Mouse (Mus musculus) heart, embryonic 13.5 days (tissue): ENCODE data around the gene Ptger2. TPM values are rescaled to one million over a fixed set of nuclear protein-coding genes. Genes with fewer than 3 reads are reported as not detected.
A peak's percentile ranks its signal among the peaks of the same experiment; 100 is the strongest.

Experiments used
- ATAC-seq: fragments of 200-750 bp; cut with Nextera tagmentation; 2 replicates; pipeline ENCODE4 v1.8.0; 2017; ENCODE audit warnings: moderate TSS enrichment; ENCODE audit not compliant: insufficient number of reproducible peaks, low FRiP score, low TSS enrichment; ENCODE audit errors: extremely low read depth
- H3K27ac ChIP-seq: fragments of 300-500 bp; sonication (generic); replicated peaks from 2 replicates; pipeline ENCODE4 v1.5.1; 2015; ENCODE audit warnings: moderate library complexity, mild to moderate bottlenecking, inconsistent platforms
- H3K27me3 ChIP-seq: fragments of 300-500 bp; sonication (generic); replicated peaks from 2 replicates; pipeline ENCODE4 v1.6.1; 2015; ENCODE audit warnings: mild to moderate bottlenecking, inconsistent platforms
- H3K36me3 ChIP-seq: fragments of 300-500 bp; sonication (generic); 2 replicates; pipeline ENCODE4 v1.6.1; 2015; ENCODE audit warnings: mild to moderate bottlenecking, inconsistent platforms
- H3K4me1 ChIP-seq: fragments of 300-500 bp; sonication (generic); 2 replicates; pipeline ENCODE4 v1.6.1; 2015; ENCODE audit warnings: inconsistent platforms
- H3K4me2 ChIP-seq: fragments of 300-500 bp; sonication (generic); 2 replicates; pipeline ENCODE4 v1.6.1; 2015; ENCODE audit warnings: inconsistent platforms, mild to moderate bottlenecking, moderate library complexity
- H3K4me3 ChIP-seq: fragments of 300-500 bp; sonication (generic); 2 replicates; pipeline ENCODE4 v1.5.1; 2015; ENCODE audit warnings: moderate library complexity, mild to moderate bottlenecking, inconsistent platforms
- H3K9ac ChIP-seq: fragments of 300-500 bp; sonication (generic); 2 replicates; pipeline ENCODE4 v1.6.1; 2015; ENCODE audit warnings: inconsistent platforms, mild to moderate bottlenecking, moderate library complexity
- H3K9me3 ChIP-seq: fragments of 300-500 bp; sonication (generic); 2 replicates; pipeline ENCODE4 v1.6.1; 2016; ENCODE audit warnings: inconsistent platforms
- WGBS: fragments of 180-500 bp; shearing (Covaris S2); methylation state at CpG from one replicate; pipeline ENCODE4 v1.1.7; 2015; ENCODE audit warnings: mixed read lengths; 5-methylcytosine and 5-hydroxymethylcytosine counted together
- microRNA counts: library from miRNA; unstranded; fragments of <30 nt; microRNA quantifications from one replicate; lab custom pipeline; 2016
- microRNA-seq: library from miRNA; unstranded; fragments of <30 nt; microRNA quantifications from one replicate; pipeline ENCODE4, GENCODE M21; 2016
- polyA plus RNA-seq: library from polyadenylated mRNA; unstranded; fragments of >200 nt; fragmentation: Nextera tagmentation; extraction: Ambion mirVana; gene quantifications from 2 replicates; pipeline ENCODE4 v1.2.1, GENCODE M21; 2015

Gene Ptger2
- polyA plus RNA-seq, 1 experiment from 2014 or later = 0.12 TPM

GRCm38 (mm10) chr14:45049689-45050418 lies 61.9 kb downstream of the Ptger2 start:
- WGBS = 60% methylated on average over 7 of the region's 7 CpGs
- peak overlapping the region; percentile 39 for H3K27ac ChIP-seq

GRCm38 (mm10) chr14:45050419-45050776 lies 62.4 kb downstream of the Ptger2 start:
- Histone ChIP-seq H3K9me3 (no peaks in the 10 kb centered on the region), H3K27ac (peak overlapping the region; percentile 39; the same call in 1 of the 2 replicates), H3K9ac (no peak overlapping the region), H3K4me3 (no peak overlapping the region), H3K27me3 (no peaks in the 10 kb centered on the region), H3K36me3 (no peaks in the 10 kb centered on the region), H3K4me2 (no peak overlapping the region), H3K4me1 (peaks cover 10% of the 10 kb centered on the region; the same call in 1 of the 2 replicates)
- WGBS = 65% methylated on average over 1 of the region's 1 CpGs
- no peak for ATAC-seq

More at GRCm38 (mm10) chr14:45049689-45050418, 61.9 kb downstream of the Ptger2 start:
- H3K9ac ChIP-seq = no peak overlapping the region
- H3K27me3 ChIP-seq = no peaks in the 10 kb centered on the region
- H3K4me3 ChIP-seq = no peak overlapping the region
- H3K9me3 ChIP-seq = no peaks in the 10 kb centered on the region
- no peak for ATAC-seq
- H3K4me1 ChIP-seq = peaks cover 10% of the 10 kb centered on the region; the same call in 1 of the 2 replicates
- no peak overlapping the region for H3K4me2 ChIP-seq
- H3K36me3 ChIP-seq = no peaks in the 10 kb centered on the region

GRCm38 (mm10) chr14:45051116-45051515 lies 63.1 kb downstream of the Ptger2 start:
- Histone ChIP-seq H3K27ac (no peak overlapping the region), H3K36me3 (no peaks in the 10 kb centered on the region), H3K27me3 (no peaks in the 10 kb centered on the region), H3K4me2 (no peak overlapping the region), H3K9me3 (no peaks in the 10 kb centered on the region), H3K9ac (no peak overlapping the region), H3K4me3 (no peak overlapping the region), H3K4me1 (peaks cover 10% of the 10 kb centered on the region; the same call in 1 of the 2 replicates)
- 81% methylated on average over 7 of the region's 7 CpGs for WGBS
- no peak for ATAC-seq

MicroRNAs encoded within 50 kb of the gene (microRNA counts, 519-probe panel; counts per million panel counts)
- microRNA mmu-miR-327 (lab: Ali Mortazavi, UCI) = 209 counts per million, percentile 61 among the panel's probes with 10 or more counts

Small RNA genes within 50 kb of the gene (microRNA-seq; reads per million reads assigned to microRNA genes)
- not detected for gene Mir327

Other genes starting within 250 kb of the Ptger2 start
- not detected in 2 replicates for gene Gm8267, start 237.9 kb upstream of the Ptger2 start, polyA plus RNA-seq
- not detected in 2 replicates for gene Ptgdr, start 128.8 kb upstream of the Ptger2 start, polyA plus RNA-seq
- 2.9 and 3.4 TPM in 2 replicates for gene Gpr137c, start 231.5 kb downstream of the Ptger2 start, polyA plus RNA-seq
- 11.1 and 11.7 TPM in 2 replicates for gene Txndc16, start 232.1 kb downstream of the Ptger2 start, polyA plus RNA-seq